Mouse (Mus musculus): ENCODE measurements at regions not wholly inside any gene's neighbourhood (a gene's known extent, or its start where the extent isn't known, plus 50 kb on each side); places are given as distances from the start of the nearest gene placed in this dataset.

DNA sequence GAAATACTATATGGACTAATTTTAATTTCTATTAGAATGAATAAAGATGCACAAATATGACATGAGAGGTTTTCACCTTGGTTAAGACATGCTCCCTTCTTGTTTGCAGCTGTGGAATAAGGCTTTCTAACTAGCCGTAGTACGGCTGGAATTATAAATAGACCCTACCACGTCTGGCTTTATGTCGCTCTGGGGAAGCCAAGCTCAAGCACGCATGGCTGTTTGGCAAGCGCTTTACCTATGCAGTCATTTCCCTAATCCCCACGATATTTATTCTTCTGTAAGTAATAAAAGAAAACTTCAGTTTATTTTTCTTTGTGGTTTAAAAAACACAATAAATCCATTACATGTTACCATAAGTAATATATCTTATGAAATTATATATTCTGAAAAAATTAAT lies 223.9 kb downstream of the Ube2cbp start:
- TF ChIP-seq BHLHE40 (IDR thresholded peaks at IDR 0.05; ENCODE audit: low read depth, low read length): no peak
- no peak for TF ChIP-seq E2F4 (IDR thresholded peaks at IDR 0.05; ENCODE audit: insufficient replicate concordance, low read depth, low read length)
- TF ChIP-seq CTCF (conservative IDR thresholded peaks at IDR 0.05 in 1 of 2, IDR thresholded peaks at IDR 0.05 in 1 of 2; ENCODE audit: low read depth in 2 of 2, low read length in 2 of 2): no peak
- TF ChIP-seq TCF12 (IDR thresholded peaks at IDR 0.05; ENCODE audit: low read depth, low read length): no peak
